In the genomic region with DNA sequence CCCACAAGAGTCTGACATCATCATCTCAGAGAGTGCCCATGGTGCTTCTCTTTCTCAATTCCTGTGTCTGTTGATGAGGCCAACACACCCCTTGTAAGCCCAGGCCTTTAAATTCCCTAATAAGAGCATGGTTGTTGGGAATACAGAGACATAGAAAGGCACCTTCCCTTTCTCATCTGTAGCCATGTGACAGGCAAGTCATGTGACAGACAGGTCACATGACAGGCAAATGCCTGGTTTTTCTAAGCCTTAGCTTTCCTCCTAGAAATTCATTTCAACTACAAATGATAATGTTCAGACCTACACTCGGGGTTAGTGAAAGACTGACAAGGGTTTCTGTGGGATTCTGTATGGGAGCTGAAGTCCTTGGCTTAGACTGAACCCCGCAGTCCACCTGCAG, we compare ENCODE assay signal across 21 mouse cellular contexts. TPM values are rescaled to one million over a fixed set of nuclear protein-coding genes. Genes with fewer than 3 reads are reported as not detected.
DNase-seq lines count a peak whose midpoint lies in the region; ATAC-seq and TF ChIP-seq lines count a peak whose summit lies in the region.
"Had no signal": no experiment of that assay in that cellular context is flagged by ENCODE, and none has a peak within 500 bp of the region (broad histone marks: within the 10 kb centered on the region; RNA-seq: fewer than 3 reads in every experiment).

No protein-coding gene starts in this region.

- TF ChIP-seq EP300 in CH12.LX (IDR thresholded peaks at IDR 0.05; ENCODE audit: low read length) (no peak), MEL (IDR thresholded peaks at IDR 0.05; ENCODE audit: low read depth in 1 of 2, low read length in 2 of 2) (no peak)

- TF ChIP-seq POLR2A in CH12.LX (IDR thresholded peaks at IDR 0.05; ENCODE audit: low read depth, low read length), result no peak
- no peak for TF ChIP-seq POLR2A in MEL (IDR thresholded peaks at IDR 0.05; ENCODE audit: control insufficient read depth in 1 of 2, insufficient read depth in 1 of 2, low read depth in 1 of 2, low read length in 2 of 2, poor library complexity in 1 of 2)

- no peaks in the 10 kb centered on the region for H3K27me3 ChIP-seq in CH12.LX (replicated peaks)
- no peaks in the 10 kb centered on the region; a peak in 2 of 4 replicates for H3K27me3 ChIP-seq in MEL (ENCODE audit: control insufficient read depth in 1 of 2, insufficient read depth in 2 of 2, low read length in 2 of 2)
- no peaks in the 10 kb centered on the region for H3K27me3 ChIP-seq in forebrain, embryonic 15.5 days
- H3K27me3 ChIP-seq: embryonic facial prominence, embryonic 12.5 days; forebrain, embryonic 13.5 days had no signal

- dilution Hi-C loops in CH12.LX (cut with MboI; ENCODE audit: extremely low pct_ligation_motif_present, extremely low pct_unique_long_range_greater_than_20kb, low sequenced_read_pairs), result no loop called here

- H3K79me2 ChIP-seq in CH12.LX (replicated peaks; ENCODE audit: control insufficient read depth, extremely low read depth, insufficient read depth, poor library complexity, severe bottlenecking) (no peaks in the 10 kb centered on the region), MEL (ENCODE audit: control insufficient read depth, insufficient read depth, low read length, poor library complexity) (no peaks in the 10 kb centered on the region)

- WGBS in forebrain, embryonic 15.5 days, result 93% methylated on average over 2 of the region's 2 CpGs

- in situ Hi-C loops in CH12.LX (cut with MboI; ENCODE audit: low pct_ligation_motif_present, low pct_unique_long_range_greater_than_20kb, low sequenced_read_pairs), result no loop called here

- no peak overlapping the region for H3K4me2 ChIP-seq in CH12.LX (ENCODE audit: insufficient read depth, low read depth, poor library complexity, severe bottlenecking)
- no peak overlapping the region for H3K4me2 ChIP-seq in forebrain, embryonic 15.5 days (replicated peaks)
- H3K4me2 ChIP-seq: embryonic facial prominence, embryonic 12.5 days; forebrain, embryonic 13.5 days had no signal

- DNase-seq in CH12.LX (ENCODE audit: extremely low read depth), result no peak
- DNase-seq in MEL (ENCODE audit: low read depth, low spot score), result no peak
- DNase-seq in ZHBTc4 (ENCODE audit: low read depth, low spot score), result peak; percentile 78
- no peak for DNase-seq in testis, postnatal 10 days (ENCODE audit: low spot score)
- no peak for DNase-seq in cerebellum, postnatal 14 days
- no peak for DNase-seq in gastrocnemius, postnatal 10 days
- DNase-seq: adrenal gland, adult 2 months; adrenal gland, postnatal 10 days; adrenal gland, postnatal 25 days; cerebellum, adult 11-12 months; cerebellum, adult 2 months; cerebellum, adult 9-10 months; cerebellum, postnatal 10 days; cerebellum, postnatal 36 days had no signal

- ATAC-seq in forebrain, embryonic 15.5 days (replicated peaks), result no peak
- ATAC-seq: CD4-positive, CD25-positive, alpha-beta regulatory T cell, adult 4 months; forebrain, embryonic 13.5 days; forebrain, embryonic 16.5 days had no signal

- no peak overlapping the region for H3K9ac ChIP-seq in CH12.LX (ENCODE audit: insufficient read depth, low read depth)
- no peak overlapping the region for H3K9ac ChIP-seq in MEL (ENCODE audit: control insufficient read depth, low read depth, low read length, poor library complexity, severe bottlenecking)
- H3K9ac ChIP-seq in forebrain, embryonic 15.5 days (replicated peaks), result no peak overlapping the region
- H3K9ac ChIP-seq: embryonic facial prominence, embryonic 12.5 days; forebrain, embryonic 13.5 days had no signal

- no peaks in the 10 kb centered on the region for H3K36me3 ChIP-seq in CH12.LX (replicated peaks in 1 of 2; ENCODE audit: control insufficient read depth in 1 of 2, insufficient read depth in 1 of 2, low read length in 1 of 2)
- no peaks in the 10 kb centered on the region for H3K36me3 ChIP-seq in MEL (ENCODE audit: control insufficient read depth in 1 of 2, insufficient read depth in 2 of 2, low read length in 2 of 2)
- no peaks in the 10 kb centered on the region for H3K36me3 ChIP-seq in forebrain, embryonic 15.5 days
- H3K36me3 ChIP-seq: embryonic facial prominence, embryonic 10.5 days; embryonic facial prominence, embryonic 12.5 days; G1E had no signal

- H3K4me1 ChIP-seq in CH12.LX (ENCODE audit: control insufficient read depth in 1 of 2, insufficient read depth in 2 of 2) (peaks cover 4 to 13% of the 10 kb centered on the region in 2 experiments), MEL (ENCODE audit: control insufficient read depth in 1 of 2, insufficient read depth in 2 of 2, low read length in 2 of 2) (no peaks in the 10 kb centered on the region)
- H3K4me1 ChIP-seq in forebrain, embryonic 15.5 days, result no peaks in the 10 kb centered on the region
- H3K4me1 ChIP-seq: embryonic facial prominence, embryonic 10.5 days; embryonic facial prominence, embryonic 12.5 days; forebrain, embryonic 13.5 days had no signal

- H3K4me3 ChIP-seq in CH12.LX (replicated peaks in 1 of 3; ENCODE audit: low read depth in 2 of 3, low read length in 2 of 3, poor library complexity in 1 of 3), result no peak overlapping the region
- H3K4me3 ChIP-seq in MEL (ENCODE audit: control insufficient read depth in 1 of 2, insufficient read depth in 1 of 2, low read depth in 2 of 2, low read length in 2 of 2), result no peak overlapping the region
- H3K4me3 ChIP-seq in forebrain, embryonic 15.5 days, result no peak overlapping the region
- H3K4me3 ChIP-seq: embryonic facial prominence, embryonic 10.5 days; embryonic facial prominence, embryonic 12.5 days; forebrain, embryonic 13.5 days had no signal

- TF ChIP-seq RAD21 in CH12.LX (IDR thresholded peaks at IDR 0.05; ENCODE audit: low read depth, low read length) (no peak), MEL (IDR thresholded peaks at IDR 0.05; ENCODE audit: low read depth, low read length) (no peak)

- TF ChIP-seq CTCF in CH12.LX (conservative IDR thresholded peaks at IDR 0.05 in 1 of 2, IDR thresholded peaks at IDR 0.05 in 1 of 2; ENCODE audit: low read depth in 2 of 2, low read length in 2 of 2) (no peak), MEL (IDR thresholded peaks at IDR 0.05 in 2 of 3, conservative IDR thresholded peaks at IDR 0.05 in 1 of 3; ENCODE audit: control insufficient read depth in 1 of 3, insufficient read depth in 1 of 3, low read depth in 2 of 3, low read length in 3 of 3, poor library complexity in 1 of 3, severe bottlenecking in 1 of 3) (no peak)

- H3K27ac ChIP-seq in CH12.LX (ENCODE audit: insufficient read depth, low read depth) (no peak overlapping the region), MEL (ENCODE audit: control insufficient read depth, low read depth, low read length) (no peak overlapping the region)
- H3K27ac ChIP-seq in forebrain, embryonic 15.5 days (replicated peaks), result no peak overlapping the region
- H3K27ac ChIP-seq: embryonic facial prominence, embryonic 10.5 days; embryonic facial prominence, embryonic 12.5 days; forebrain, embryonic 13.5 days had no signal

- no peaks in the 10 kb centered on the region for H3K9me3 ChIP-seq in CH12.LX (replicated peaks; ENCODE audit: low read length)
- H3K9me3 ChIP-seq in MEL (replicated peaks; ENCODE audit: insufficient read depth, low read length), result no peaks in the 10 kb centered on the region
- no peaks in the 10 kb centered on the region for H3K9me3 ChIP-seq in forebrain, embryonic 15.5 days
- H3K9me3 ChIP-seq: embryonic facial prominence, embryonic 12.5 days; forebrain, embryonic 13.5 days; G1E had no signal

TF ChIP-seq in CH12.LX, 34 proteins besides CTCF, POLR2A, EP300 and RAD21:
- TF ChIP-seq USF2 (conservative IDR thresholded peaks at IDR 0.05; ENCODE audit: low read depth, low read length), result peak; percentile 77
- no peak for TF ChIP-seq CHD1 (IDR thresholded peaks at IDR 0.05; ENCODE audit: low read depth, low read length)
- TF ChIP-seq USF1 (IDR thresholded peaks at IDR 0.05; ENCODE audit: low read depth, low read length), result peak; percentile 63
- no peak for TF ChIP-seq MEF2A (IDR thresholded peaks at IDR 0.05; ENCODE audit: borderline replicate concordance, low read depth, low read length)
- TF ChIP-seq ELF1 (IDR thresholded peaks at IDR 0.05; ENCODE audit: low read depth, low read length), result no peak

TF ChIP-seq in MEL, 35 proteins besides CTCF, POLR2A, EP300 and RAD21:
- TF ChIP-seq USF1 (IDR thresholded peaks at IDR 0.05; ENCODE audit: low read depth, low read length) (peak; percentile 85), USF2 (IDR thresholded peaks at IDR 0.05; ENCODE audit: borderline replicate concordance in 1 of 2, insufficient read depth in 1 of 2, low read depth in 1 of 2, low read length in 2 of 2) (peak in 1 of 2 experiments; percentile 89; a peak in 2 of 4 replicates), MAX (IDR thresholded peaks at IDR 0.05; ENCODE audit: low read length) (0 out of 2 replicates have a peak, but pooled peaks have one; percentile 38), TAL1 (IDR thresholded peaks at IDR 0.05; ENCODE audit: low read length) (no peak)
TF ChIP-seq in MEL: peak in this region for 3.

RNA-seq across cellular contexts. Expression of gene Helb, which starts 41.1 kb away (rescaled TPM):
- total RNA-seq in CH12.LX (2012; rRNA removed) (15.6 and 16.0 TPM in 2 replicates), CH12.LX (2014; rRNA removed) (21.8 and 22.0 TPM in 2 replicates), MEL (2012; rRNA removed) (10.2 and 12.8 TPM in 2 replicates)
- polyA plus RNA-seq in CH12.LX (2012; ENCODE audit: insufficient read length, low read depth) (15.5 and 16.4 TPM in 2 replicates), MEL (2012; ENCODE audit: insufficient read depth in 1 of 2, insufficient read length in 2 of 2, low read depth in 1 of 2, low replicate concordance in 2 of 2, missing spikeins in 1 of 2) (10 to 100 TPM; 18.5 to 78.3 TPM)
- polyA plus RNA-seq in forebrain, embryonic 15.5 days (2015; fragmentation: Nextera tagmentation; extraction: Ambion mirVana), result 4.0 and 4.1 TPM in 2 replicates
- total RNA-seq in gastrocnemius, postnatal 10 days (2021), result 1 to 10 TPM; 7.2 to 7.5 TPM

RNA-seq across cellular contexts. Expression of gene Tmbim4, which starts 47.5 kb away (rescaled TPM):
- 83.6 and 97.8 TPM in 2 replicates for total RNA-seq in CH12.LX (2012; rRNA removed)
- total RNA-seq in CH12.LX (2014; rRNA removed), result 112 and 121 TPM in 2 replicates
- polyA plus RNA-seq in CH12.LX (2012; ENCODE audit: insufficient read length, low read depth), result 104 and 113 TPM in 2 replicates
- total RNA-seq in MEL (2012; rRNA removed), result 47.3 and 52.5 TPM in 2 replicates
- 10 to 100 TPM in 1 of 2 experiments, not detected in 1; 80.3 TPM for polyA plus RNA-seq in MEL (2012; ENCODE audit: insufficient read depth in 1 of 2, insufficient read length in 2 of 2, low read depth in 1 of 2, low replicate concordance in 2 of 2, missing spikeins in 1 of 2)
- 74.4 and 74.6 TPM in 2 replicates for polyA plus RNA-seq in forebrain, embryonic 15.5 days (2015; fragmentation: Nextera tagmentation; extraction: Ambion mirVana)
- total RNA-seq in gastrocnemius, postnatal 10 days (2021), result 10 to 100 TPM; 65.2 to 67.7 TPM

RNA-seq across cellular contexts. Expression of gene Irak3, which starts 48.0 kb away (rescaled TPM):
- total RNA-seq in CH12.LX (2012; rRNA removed), result 2.1 and 3.1 TPM in 2 replicates
- 0.50 TPM in 2 replicates for total RNA-seq in CH12.LX (2014; rRNA removed)
- 0.65 and 1.1 TPM in 2 replicates for polyA plus RNA-seq in CH12.LX (2012; ENCODE audit: insufficient read length, low read depth)
- not detected in 2 replicates for total RNA-seq in MEL (2012; rRNA removed)
- under 1 TPM in 1 of 2 experiments, not detected in 1; 0.47 TPM for polyA plus RNA-seq in MEL (2012; ENCODE audit: insufficient read depth in 1 of 2, insufficient read length in 2 of 2, low read depth in 1 of 2, low replicate concordance in 2 of 2, missing spikeins in 1 of 2)
- polyA plus RNA-seq in forebrain, embryonic 15.5 days (2015; fragmentation: Nextera tagmentation; extraction: Ambion mirVana), result 0.19 and 0.34 TPM in 2 replicates
- total RNA-seq in gastrocnemius, postnatal 10 days (2021), result 1 to 10 TPM; 3.4 TPM

Comparison
In these comparisons a context has a peak if more than half of its experiments do, and no peak if none do; other contexts are left out.
1. Of the 35 proteins assayed by ChIP-seq in both MEL and CH12.LX: peak only in MEL: MAX; only in CH12.LX: none; in both: USF1; in neither: 32; mixed calls (peak in some experiments, not most) for 1.